Mouse (Mus musculus) thymus, adult 2 months (tissue): Measurements from ENCODE around the gene Srarp.

ENCODE experiments used
- CTCF ChIP-seq: fragments of 200-500 bp; IDR thresholded peaks from 2 replicates; pipeline ENCODE4 v1.5.1; 2012; ENCODE audit warnings: mild to moderate bottlenecking, control low read depth, low read length, moderate library complexity, borderline replicate concordance; ENCODE audit not compliant: control insufficient read depth, poor library complexity, insufficient read depth; ENCODE audit errors: extremely low read depth
- POLR2A ChIP-seq: fragments of 200-500 bp; IDR thresholded peaks from 2 replicates; pipeline ENCODE4 v1.6.1; 2012; ENCODE audit warnings: mild to moderate bottlenecking, low read length, control low read depth, moderate library complexity; ENCODE audit not compliant: control insufficient read depth, poor library complexity, insufficient read depth; ENCODE audit errors: extremely low read depth

DNA sequence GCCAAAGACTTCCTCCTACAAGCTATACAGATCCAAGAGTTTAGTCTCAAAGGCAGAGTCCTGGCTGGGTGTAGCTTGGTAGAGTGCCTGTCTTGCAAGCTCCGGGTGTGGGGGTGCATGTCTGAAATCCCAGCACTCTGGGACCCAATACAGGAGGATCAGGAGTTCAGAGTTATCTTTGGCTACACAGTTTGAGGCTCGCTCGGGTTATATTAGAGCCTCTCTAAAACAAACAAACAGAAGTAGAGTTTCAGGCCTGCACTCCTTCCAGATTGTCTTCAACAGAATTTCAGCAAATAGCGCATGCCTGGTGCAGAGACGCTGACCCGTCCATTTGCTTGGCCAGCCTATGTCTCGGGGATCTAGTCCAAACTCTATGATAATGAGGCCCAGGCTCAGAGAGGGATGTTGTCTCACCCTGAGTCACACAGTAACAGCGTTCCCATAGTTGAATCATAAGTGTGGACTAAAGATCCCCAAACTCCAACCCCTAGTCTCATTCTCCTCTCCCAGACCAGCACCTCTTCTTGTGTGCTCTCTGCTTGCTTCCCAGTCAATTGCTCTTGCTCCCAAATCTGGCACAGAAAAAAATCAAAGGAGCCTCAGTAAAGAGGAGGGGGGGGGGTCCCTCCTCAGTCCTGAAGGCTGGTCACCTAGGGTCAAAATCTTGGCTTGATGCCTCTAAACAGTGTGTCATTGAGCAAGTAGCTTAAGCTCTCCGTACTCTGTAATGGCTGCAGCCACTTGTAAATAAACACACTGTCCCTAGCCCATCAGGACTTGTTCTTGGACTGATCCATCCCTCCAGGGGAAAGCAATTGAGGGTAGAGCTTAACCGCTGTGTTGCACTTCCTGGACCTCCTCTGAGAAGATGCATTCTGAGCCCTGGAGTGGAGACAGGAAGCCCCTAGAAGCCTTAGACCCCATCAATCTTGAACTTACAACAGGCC, 8.8 kb downstream of the Srarp start:
- TF ChIP-seq CTCF (no peak), POLR2A (no peak)
